Mouse (Mus musculus): ENCODE data around the gene Olfr1188. TPM values are rescaled to one million over a fixed set of nuclear protein-coding genes. Genes with fewer than 3 reads are reported as not detected.
"Not testable (repeated sequence)": the region's sequence is repeated elsewhere in the genome, so short reads cannot be mapped to it uniquely, and the experiment has no call there.

Gene Olfr1188
- total RNA-seq (2014; rRNA removed) (not detected in 2 replicates), polyA plus RNA-seq (2015; fragmentation: Nextera tagmentation; extraction: Ambion mirVana) (not detected in 2 replicates)

DNA sequence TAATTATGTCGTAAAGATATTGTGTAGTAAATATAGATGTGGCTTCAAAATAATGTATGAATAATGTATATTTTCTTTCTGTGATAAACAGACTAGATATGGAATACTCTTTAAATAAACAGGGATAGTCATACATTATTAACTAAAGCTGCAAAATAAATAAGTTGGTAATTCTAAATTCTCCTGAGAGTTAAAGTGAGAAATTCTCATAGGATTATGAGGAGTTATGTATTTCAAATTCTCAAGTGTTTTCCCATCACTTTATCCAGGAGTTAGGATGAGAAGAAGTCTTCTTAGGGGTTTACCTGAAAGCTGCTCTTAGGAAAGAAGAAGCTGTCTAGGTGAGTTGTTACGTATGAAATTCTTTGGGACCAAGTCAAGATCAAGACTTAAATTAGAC is at the start of gene Olfr1188:
Gene Olfr1188, plus strand, starts transcription at position 301 of the 400 bp plus-strand sequence.
- no peak within 1 kb of the TSS for H3K27ac ChIP-seq
- no peak within 1 kb of the TSS for H3K4me2 ChIP-seq (ENCODE audit: low read depth, low read length)
- DNase-seq (ENCODE audit: low spot score) (no peak), ATAC-seq (no peak)
- no peaks in the 10 kb centered on the region for H3K27me3 ChIP-seq (ENCODE audit: insufficient read depth, low read length)
- TF ChIP-seq CTCF (IDR thresholded peaks at IDR 0.05; ENCODE audit: low read depth), result no peak
- no peak within 1 kb of the TSS for H3K4me3 ChIP-seq (ENCODE audit: low read length)
- H3K36me3 ChIP-seq (ENCODE audit: insufficient read depth, low read length), result no peaks in the 10 kb centered on the region
- H3K9me3 ChIP-seq (ENCODE audit: low read length), result no peaks in the 10 kb centered on the region
- no peak within 1 kb of the TSS for H3K9ac ChIP-seq (replicated peaks; ENCODE audit: low read length)
- 91% methylated on average over 2 of the region's 2 CpGs for WGBS
- H3K4me1 ChIP-seq (ENCODE audit: insufficient read depth, low read length), result no peaks in the 10 kb centered on the region

DNA sequence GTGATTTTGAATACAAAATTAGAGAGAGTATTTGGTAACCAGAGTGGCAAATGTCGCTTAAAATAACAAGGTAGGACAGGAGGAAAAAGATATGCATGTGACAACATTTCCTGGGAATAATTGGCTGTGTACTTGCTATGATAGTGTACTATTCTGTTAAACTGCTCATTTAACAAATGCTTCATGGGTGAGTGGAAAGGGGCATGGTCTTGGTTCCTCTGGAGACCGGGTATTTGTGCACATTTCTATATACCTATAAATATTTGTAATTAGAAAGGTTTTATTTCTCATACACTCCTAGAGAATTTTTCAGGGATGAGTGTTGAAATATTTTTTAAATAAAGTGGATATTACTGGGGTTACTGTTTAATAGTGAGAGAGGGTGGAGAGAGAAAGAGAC is 38.5 kb upstream of the Olfr1188 start, which contains the start of gene Olfr1186:
Gene Olfr1186, plus strand, starts transcription at position 301 of the 400 bp plus-strand sequence.
- no peak within 1 kb of the TSS for H3K4me2 ChIP-seq (ENCODE audit: low read depth, low read length)
- no peaks in the 10 kb centered on the region for H3K27me3 ChIP-seq (ENCODE audit: insufficient read depth, low read length)
- 89% methylated on average over 2 of the region's 2 CpGs for WGBS
- no peak for TF ChIP-seq CTCF (IDR thresholded peaks at IDR 0.05; ENCODE audit: low read depth)
- H3K36me3 ChIP-seq (ENCODE audit: insufficient read depth, low read length), result no peaks in the 10 kb centered on the region
- no peaks in the 10 kb centered on the region for H3K4me1 ChIP-seq (ENCODE audit: insufficient read depth, low read length)
- ATAC-seq (no peak), DNase-seq (ENCODE audit: low spot score) (no peak)
- H3K9ac ChIP-seq (replicated peaks; ENCODE audit: low read length), result no peak within 1 kb of the TSS
- no peak within 1 kb of the TSS for H3K27ac ChIP-seq
- H3K9me3 ChIP-seq (ENCODE audit: low read length), result no peaks in the 10 kb centered on the region
- H3K4me3 ChIP-seq (ENCODE audit: low read length), result no peak within 1 kb of the TSS

DNA sequence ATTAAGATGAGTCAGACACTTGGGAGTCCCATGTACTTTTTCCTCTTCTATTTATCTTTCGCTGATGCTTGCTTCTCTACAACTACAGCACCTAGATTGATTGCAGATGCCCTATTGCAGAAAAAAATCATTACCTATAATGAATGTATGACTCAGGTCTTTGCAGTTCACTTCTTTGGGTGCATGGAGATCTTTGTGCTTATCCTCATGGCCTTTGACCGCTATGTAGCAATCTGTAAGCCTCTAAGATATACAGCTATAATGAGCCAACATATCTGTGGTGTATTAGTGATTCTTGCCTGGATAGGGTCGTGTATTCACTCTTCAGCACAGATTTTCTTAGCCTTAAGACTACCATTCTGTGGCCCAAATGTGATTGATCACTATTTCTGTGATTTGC is 31.0 kb upstream of the Olfr1188 start:
- Histone ChIP-seq H3K36me3 (ENCODE audit: insufficient read depth, low read length) (no peaks in the 10 kb centered on the region), H3K27ac (no peak overlapping the region), H3K4me1 (ENCODE audit: insufficient read depth, low read length) (no peaks in the 10 kb centered on the region), H3K9me3 (ENCODE audit: low read length) (no peaks in the 10 kb centered on the region), H3K4me3 (ENCODE audit: low read length) (no peak overlapping the region), H3K27me3 (ENCODE audit: insufficient read depth, low read length) (no peaks in the 10 kb centered on the region), H3K4me2 (ENCODE audit: low read depth, low read length) (no peak overlapping the region), H3K9ac (replicated peaks; ENCODE audit: low read length) (no peak overlapping the region)
- DNase-seq (ENCODE audit: low spot score) (no peak), ATAC-seq (no peak)
- WGBS, result 74% methylated on average over 3 of the region's 3 CpGs
- no peak for TF ChIP-seq CTCF (IDR thresholded peaks at IDR 0.05; ENCODE audit: low read depth)

GRCm38 (mm10) chr2:88572696-88573095 is 16.0 kb downstream of the Olfr1188 start:
- not testable (repeated sequence) for DNase-seq (ENCODE audit: low spot score); H3K27me3 ChIP-seq (ENCODE audit: insufficient read depth, low read length); H3K4me1 ChIP-seq (ENCODE audit: insufficient read depth, low read length); H3K4me2 ChIP-seq (ENCODE audit: low read depth, low read length); ATAC-seq; H3K4me3 ChIP-seq (ENCODE audit: low read length); H3K9ac ChIP-seq (replicated peaks; ENCODE audit: low read length); H3K27ac ChIP-seq; H3K36me3 ChIP-seq (ENCODE audit: insufficient read depth, low read length); H3K9me3 ChIP-seq (ENCODE audit: low read length)
- WGBS, result 91% methylated on average over 12 of the region's 12 CpGs

- Histone ChIP-seq H3K27me3 (ENCODE audit: insufficient read depth, low read length) (no peaks in the 10 kb centered on the region), H3K4me2 (ENCODE audit: low read depth, low read length) (no peak within 1 kb of the TSS), H3K4me3 (ENCODE audit: low read length) (no peak within 1 kb of the TSS), H3K36me3 (ENCODE audit: insufficient read depth, low read length) (no peaks in the 10 kb centered on the region), H3K9me3 (ENCODE audit: low read length) (no peaks in the 10 kb centered on the region), H3K4me1 (ENCODE audit: insufficient read depth, low read length) (no peaks in the 10 kb centered on the region), H3K9ac (replicated peaks; ENCODE audit: low read length) (no peak within 1 kb of the TSS), H3K27ac (no peak within 1 kb of the TSS)
- ATAC-seq, result no peak
- no peak for DNase-seq (ENCODE audit: low spot score)
- no peak for TF ChIP-seq CTCF (IDR thresholded peaks at IDR 0.05; ENCODE audit: low read depth)
These were observed 29.4 kb downstream of the Olfr1188 start, which contains the start of gene Olfr1189 for GRCm38 (mm10) chr2:88586154-88586553. TSS of gene Olfr1189 (plus strand) at chr2:88586454.

Other genes starting within 250 kb of the Olfr1188 start
- gene Olfr1174-ps, start 241.8 kb upstream of the Olfr1188 start, total RNA-seq (2014; rRNA removed), result not detected in 2 replicates
- not detected in 2 replicates for gene Olfr1174-ps, start 241.8 kb upstream of the Olfr1188 start, polyA plus RNA-seq (2015; fragmentation: Nextera tagmentation; extraction: Ambion mirVana)
- gene Olfr1175-ps, start 229.7 kb upstream of the Olfr1188 start, total RNA-seq (2014; rRNA removed), result not detected in 2 replicates
- not detected in 2 replicates for gene Olfr1175-ps, start 229.7 kb upstream of the Olfr1188 start, polyA plus RNA-seq (2015; fragmentation: Nextera tagmentation; extraction: Ambion mirVana)
- gene Olfr1176, start 220.2 kb upstream of the Olfr1188 start, total RNA-seq (2014; rRNA removed), result not detected in 2 replicates
- gene Olfr1176, start 220.2 kb upstream of the Olfr1188 start, polyA plus RNA-seq (2015; fragmentation: Nextera tagmentation; extraction: Ambion mirVana), result not detected in 2 replicates
- gene Olfr1177-ps, start 210.4 kb upstream of the Olfr1188 start, total RNA-seq (2014; rRNA removed), result not detected in 2 replicates
- not detected in 2 replicates for gene Olfr1177-ps, start 210.4 kb upstream of the Olfr1188 start, polyA plus RNA-seq (2015; fragmentation: Nextera tagmentation; extraction: Ambion mirVana)
- gene Olfr1178, start 169.9 kb upstream of the Olfr1188 start, total RNA-seq (2014; rRNA removed), result not detected in 2 replicates
- not detected in 2 replicates for gene Olfr1178, start 169.9 kb upstream of the Olfr1188 start, polyA plus RNA-seq (2015; fragmentation: Nextera tagmentation; extraction: Ambion mirVana)
- not detected in 2 replicates for gene Olfr1179, start 150.5 kb upstream of the Olfr1188 start, total RNA-seq (2014; rRNA removed)
- not detected in 2 replicates for gene Olfr1179, start 150.5 kb upstream of the Olfr1188 start, polyA plus RNA-seq (2015; fragmentation: Nextera tagmentation; extraction: Ambion mirVana)
- gene Olfr1180, start 137.8 kb upstream of the Olfr1188 start, total RNA-seq (2014; rRNA removed), result not detected in 2 replicates
- not detected in 2 replicates for gene Olfr1180, start 137.8 kb upstream of the Olfr1188 start, polyA plus RNA-seq (2015; fragmentation: Nextera tagmentation; extraction: Ambion mirVana)
- not detected in 2 replicates for gene Olfr1181, start 130.8 kb upstream of the Olfr1188 start, total RNA-seq (2014; rRNA removed)
- gene Olfr1181, start 130.8 kb upstream of the Olfr1188 start, polyA plus RNA-seq (2015; fragmentation: Nextera tagmentation; extraction: Ambion mirVana), result not detected in 2 replicates
- not detected in 2 replicates for gene Gm13757, start 107.8 kb upstream of the Olfr1188 start, total RNA-seq (2014; rRNA removed)
- not detected in 2 replicates for gene Gm13757, start 107.8 kb upstream of the Olfr1188 start, polyA plus RNA-seq (2015; fragmentation: Nextera tagmentation; extraction: Ambion mirVana)
- gene Olfr1183, start 102.1 kb upstream of the Olfr1188 start, total RNA-seq (2014; rRNA removed), result not detected in 2 replicates
- gene Olfr1183, start 102.1 kb upstream of the Olfr1188 start, polyA plus RNA-seq (2015; fragmentation: Nextera tagmentation; extraction: Ambion mirVana), result not detected in 2 replicates
- gene Olfr1184, start 73.3 kb upstream of the Olfr1188 start, total RNA-seq (2014; rRNA removed), result not detected in 2 replicates
- not detected in 2 replicates for gene Olfr1184, start 73.3 kb upstream of the Olfr1188 start, polyA plus RNA-seq (2015; fragmentation: Nextera tagmentation; extraction: Ambion mirVana)
- not detected in 2 replicates for gene Olfr1185-ps1, start 63.6 kb upstream of the Olfr1188 start, total RNA-seq (2014; rRNA removed)
- gene Olfr1185-ps1, start 63.6 kb upstream of the Olfr1188 start, polyA plus RNA-seq (2015; fragmentation: Nextera tagmentation; extraction: Ambion mirVana), result not detected in 2 replicates
- not detected in 2 replicates for gene Olfr1186, start 38.4 kb upstream of the Olfr1188 start, total RNA-seq (2014; rRNA removed)
- not detected in 2 replicates for gene Olfr1186, start 38.4 kb upstream of the Olfr1188 start, polyA plus RNA-seq (2015; fragmentation: Nextera tagmentation; extraction: Ambion mirVana)
- not detected in 2 replicates for gene Olfr1189, start 29.5 kb downstream of the Olfr1188 start, total RNA-seq (2014; rRNA removed)
- not detected in 2 replicates for gene Olfr1189, start 29.5 kb downstream of the Olfr1188 start, polyA plus RNA-seq (2015; fragmentation: Nextera tagmentation; extraction: Ambion mirVana)
- not detected in 2 replicates for gene Olfr1191-ps1, start 83.6 kb downstream of the Olfr1188 start, total RNA-seq (2014; rRNA removed)
- gene Olfr1191-ps1, start 83.6 kb downstream of the Olfr1188 start, polyA plus RNA-seq (2015; fragmentation: Nextera tagmentation; extraction: Ambion mirVana), result not detected in 2 replicates
- gene Olfr1192-ps1, start 91.6 kb downstream of the Olfr1188 start, total RNA-seq (2014; rRNA removed), result not detected in 2 replicates
- not detected in 2 replicates for gene Olfr1192-ps1, start 91.6 kb downstream of the Olfr1188 start, polyA plus RNA-seq (2015; fragmentation: Nextera tagmentation; extraction: Ambion mirVana)
- gene Olfr1193, start 118.7 kb downstream of the Olfr1188 start, total RNA-seq (2014; rRNA removed), result not detected in 2 replicates
- gene Olfr1193, start 118.7 kb downstream of the Olfr1188 start, polyA plus RNA-seq (2015; fragmentation: Nextera tagmentation; extraction: Ambion mirVana), result not detected in 2 replicates
- not detected in 2 replicates for gene Olfr1195, start 132.3 kb downstream of the Olfr1188 start, total RNA-seq (2014; rRNA removed)
- gene Olfr1195, start 132.3 kb downstream of the Olfr1188 start, polyA plus RNA-seq (2015; fragmentation: Nextera tagmentation; extraction: Ambion mirVana), result not detected in 2 replicates
- not detected in 2 replicates for gene Olfr1196, start 147.7 kb downstream of the Olfr1188 start, total RNA-seq (2014; rRNA removed)
- not detected in 2 replicates for gene Olfr1196, start 147.7 kb downstream of the Olfr1188 start, polyA plus RNA-seq (2015; fragmentation: Nextera tagmentation; extraction: Ambion mirVana)
- not detected in 2 replicates for gene Olfr1197, start 175.4 kb downstream of the Olfr1188 start, total RNA-seq (2014; rRNA removed)
- gene Olfr1197, start 175.4 kb downstream of the Olfr1188 start, polyA plus RNA-seq (2015; fragmentation: Nextera tagmentation; extraction: Ambion mirVana), result not detected in 2 replicates
- gene Olfr1198, start 194.4 kb downstream of the Olfr1188 start, total RNA-seq (2014; rRNA removed), result not detected in 2 replicates
- not detected in 2 replicates for gene Olfr1198, start 194.4 kb downstream of the Olfr1188 start, polyA plus RNA-seq (2015; fragmentation: Nextera tagmentation; extraction: Ambion mirVana)
- gene Olfr1199, start 203.5 kb downstream of the Olfr1188 start, total RNA-seq (2014; rRNA removed), result not detected in 2 replicates
- not detected in 2 replicates for gene Olfr1199, start 203.5 kb downstream of the Olfr1188 start, polyA plus RNA-seq (2015; fragmentation: Nextera tagmentation; extraction: Ambion mirVana)
- gene Olfr1200, start 213.6 kb downstream of the Olfr1188 start, total RNA-seq (2014; rRNA removed), result not detected in 2 replicates
- gene Olfr1200, start 213.6 kb downstream of the Olfr1188 start, polyA plus RNA-seq (2015; fragmentation: Nextera tagmentation; extraction: Ambion mirVana), result not detected in 2 replicates
- gene Olfr1201, start 236.1 kb downstream of the Olfr1188 start, total RNA-seq (2014; rRNA removed), result not detected in 2 replicates
- not detected in 2 replicates for gene Olfr1201, start 236.1 kb downstream of the Olfr1188 start, polyA plus RNA-seq (2015; fragmentation: Nextera tagmentation; extraction: Ambion mirVana)

Data from hindbrain, postnatal 0 days (tissue).